Mouse (Mus musculus) ES-E14 (cell line): Measurements from ENCODE around the gene Gm33543. TPM values are rescaled to one million over a fixed set of nuclear protein-coding genes. Genes with fewer than 3 reads are reported as not detected.

Source experiments
- DNase-seq: peaks from one replicate; pipeline ENCODE4 v3.0.0-alpha.2; 2013; ENCODE audit warnings: low read depth, low spot score
- H3K27ac ChIP-seq: 2 replicates; pipeline ENCODE4 v1.5.1; 2012; ENCODE audit warnings: low read depth, mild to moderate bottlenecking, low read length, moderate library complexity, mixed read lengths; ENCODE audit not compliant: poor library complexity, insufficient read depth, severe bottlenecking
- H3K36me3 ChIP-seq: 2 replicates; pipeline ENCODE4 v1.6.1; 2012; ENCODE audit warnings: mild to moderate bottlenecking, low read length, moderate library complexity, mixed read lengths; ENCODE audit not compliant: control insufficient read depth, poor library complexity, insufficient read depth, severe bottlenecking
- H3K4me1 ChIP-seq, 2 experiments: fragments of 150-350 bp in 1 of 2; sonication (generic) in 1 of 2; 2 replicates each; pipeline ENCODE4 v1.6.1; 2012; ENCODE audit warnings: low read length in 2 of 2, mild to moderate bottlenecking in 1 of 2, mixed read lengths in 1 of 2; ENCODE audit not compliant: control insufficient read depth in 2 of 2, insufficient read depth in 2 of 2, poor library complexity in 1 of 2
- H3K4me3 ChIP-seq, 2 experiments: fragments of 150-350 bp in 1 of 2; sonication (generic) in 1 of 2; 2 replicates each; pipeline ENCODE4 v1.5.1; 2012; ENCODE audit warnings: low read length in 2 of 2, low read depth in 1 of 2, mild to moderate bottlenecking in 1 of 2, mixed read lengths in 1 of 2; ENCODE audit not compliant: insufficient read depth in 1 of 2, poor library complexity in 1 of 2, severe bottlenecking in 1 of 2
- H3K9ac ChIP-seq: 2 replicates; pipeline ENCODE4 v1.6.1; 2012; ENCODE audit warnings: low read depth, mild to moderate bottlenecking, low read length, mixed read lengths; ENCODE audit not compliant: poor library complexity, insufficient read depth, severe bottlenecking
- H3K9me3 ChIP-seq: fragments of 150-350 bp; sonication (generic); 2 replicates; pipeline ENCODE4 v1.6.1; 2012; ENCODE audit warnings: low read depth, mild to moderate bottlenecking, low read length; ENCODE audit not compliant: control insufficient read depth, insufficient read depth
- CHD2 ChIP-seq: IDR thresholded peaks from 2 replicates; pipeline ENCODE4 v1.6.1; 2014; ENCODE audit warnings: mild to moderate bottlenecking, low read depth, low read length, inconsistent platforms
- HCFC1 ChIP-seq: IDR thresholded peaks from 2 replicates; pipeline ENCODE4 v1.6.1; 2012; ENCODE audit warnings: low read length, inconsistent platforms, borderline replicate concordance; ENCODE audit not compliant: insufficient read depth
- MAFK ChIP-seq: IDR thresholded peaks from 2 replicates; pipeline ENCODE4 v1.6.1; 2014; ENCODE audit warnings: mild to moderate bottlenecking, low read depth, low read length, inconsistent platforms; ENCODE audit not compliant: insufficient read depth
- ZC3H11A ChIP-seq: IDR thresholded peaks from 2 replicates; pipeline ENCODE4 v1.6.1; 2012; ENCODE audit warnings: low read depth, mild to moderate bottlenecking, inconsistent platforms, low read length, borderline replicate concordance
- ZNF384 ChIP-seq: IDR thresholded peaks from 2 replicates; pipeline ENCODE4 v1.6.1; 2012; ENCODE audit warnings: low read depth, low read length, inconsistent platforms
- in situ Hi-C, 2 experiments: fragments of 600-800 bp; cut with MboI; formaldehyde crosslinking; loops; one replicate each; pipeline ENCODE4 v1.15.1; 2025; ENCODE audit warnings: low sequenced_read_pairs in 2 of 2, inconsistent platforms in 1 of 2; ENCODE audit not compliant: unreplicated experiment in 2 of 2
- total RNA-seq: library from RNA; depleted of rRNA; stranded (reverse); fragments of 300-350 nt; gene quantifications from 2 replicates; pipeline ENCODE4 v1.2.3, GENCODE M21; 2012

Gm33543 gene
- total RNA-seq, 1 experiment, result not detected

DNA sequence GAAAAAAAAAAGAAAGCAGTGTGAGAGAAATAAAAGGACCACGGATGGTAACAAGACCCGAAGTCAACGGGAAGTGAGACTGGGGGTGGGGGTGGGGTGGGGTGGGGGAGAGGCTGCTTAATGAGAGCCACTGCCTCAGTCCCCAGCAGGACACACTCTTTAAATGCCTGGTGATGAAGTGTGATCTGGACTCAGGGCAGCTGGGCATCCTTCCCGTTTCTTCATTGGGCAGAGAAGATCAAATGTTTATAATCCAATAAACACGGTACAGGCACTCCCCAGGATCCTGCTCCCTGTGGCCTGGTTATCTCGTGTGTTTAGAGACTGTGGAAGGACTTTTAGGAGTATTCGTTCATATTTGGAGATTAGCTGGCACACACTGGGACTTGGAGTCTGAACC lies 57.9 kb downstream of the Gm33543 start:
- in situ Hi-C loops, result no loop called here
- no peak overlapping the region for H3K4me3 ChIP-seq
- no peaks in the 10 kb centered on the region for H3K36me3 ChIP-seq
- DNase-seq, result no peak
- no peak overlapping the region for H3K9ac ChIP-seq
- H3K4me1 ChIP-seq, result no peaks in the 10 kb centered on the region
- no peaks in the 10 kb centered on the region for H3K9me3 ChIP-seq
- no peak for TF ChIP-seq ZC3H11A
- TF ChIP-seq MAFK, result no peak
- TF ChIP-seq HCFC1, result no peak
- no peak for TF ChIP-seq ZNF384
- no peak for TF ChIP-seq CHD2
- H3K27ac ChIP-seq, result no peak overlapping the region

DNA sequence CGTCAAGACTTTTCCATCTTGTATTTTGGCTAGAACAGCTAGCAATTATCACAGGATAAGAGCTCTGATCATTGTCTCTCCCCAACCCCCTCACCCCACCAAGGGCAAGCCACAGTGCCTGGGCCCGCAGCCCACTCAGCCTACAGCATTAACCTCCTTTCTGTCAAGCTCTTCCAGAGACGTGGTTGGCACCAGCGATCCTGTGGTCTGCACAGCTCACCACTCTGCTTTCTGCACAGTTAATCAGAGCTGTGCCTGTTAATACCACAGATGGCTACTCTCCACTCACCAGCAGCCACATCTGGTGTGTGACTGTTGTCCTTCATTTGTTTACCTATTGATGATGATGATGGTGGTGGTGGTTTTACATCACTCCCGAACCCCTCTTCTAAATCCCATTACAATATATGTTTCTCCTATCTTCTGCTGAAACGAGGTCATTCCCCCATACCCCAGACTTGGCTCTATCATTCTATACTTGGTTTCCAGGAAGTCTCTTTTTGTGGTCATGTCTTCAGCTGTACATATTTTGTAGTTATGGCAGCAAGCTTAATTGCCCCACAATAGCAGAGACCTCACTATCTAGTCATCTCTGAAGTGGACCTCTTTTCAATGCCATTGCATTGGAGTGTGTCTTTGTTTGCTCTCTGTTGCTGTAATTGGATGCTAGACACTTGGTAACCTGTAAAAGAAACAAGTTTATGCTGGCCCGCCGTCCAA lies 61.7 kb downstream of the Gm33543 start:
- TF ChIP-seq MAFK (no peak), CHD2 (no peak), HCFC1 (no peak), ZC3H11A (no peak), ZNF384 (no peak)
- H3K36me3 ChIP-seq, result no peaks in the 10 kb centered on the region
- H3K4me3 ChIP-seq, result no peak overlapping the region
- no peaks in the 10 kb centered on the region for H3K4me1 ChIP-seq
- no peak for DNase-seq
- in situ Hi-C loops, result no loop called here
- no peak overlapping the region for H3K9ac ChIP-seq
- H3K27ac ChIP-seq, result no peak overlapping the region; the same call in 1 of the 2 replicates
- H3K9me3 ChIP-seq, result no peaks in the 10 kb centered on the region

GRCm38 (mm10) chr10:95779801-95780385 lies 62.8 kb downstream of the Gm33543 start:
- no peak overlapping the region for H3K27ac ChIP-seq
- in situ Hi-C loops, result no loop called here
- H3K4me1 ChIP-seq, result no peaks in the 10 kb centered on the region
- no peaks in the 10 kb centered on the region for H3K36me3 ChIP-seq
- H3K9ac ChIP-seq, result no peak overlapping the region
- TF ChIP-seq ZNF384 (no peak), HCFC1 (no peak), ZC3H11A (no peak), MAFK (no peak), CHD2 (no peak)
- H3K9me3 ChIP-seq, result no peaks in the 10 kb centered on the region
- H3K4me3 ChIP-seq, result no peak overlapping the region
- no peak for DNase-seq

- H3K27ac ChIP-seq, result no peak overlapping the region
- H3K4me1 ChIP-seq, result no peaks in the 10 kb centered on the region
- in situ Hi-C loops, result no loop called here
- no peaks in the 10 kb centered on the region for H3K36me3 ChIP-seq
- no peak overlapping the region for H3K9ac ChIP-seq
- no peak for DNase-seq
- no peaks in the 10 kb centered on the region for H3K9me3 ChIP-seq
- no peak overlapping the region for H3K4me3 ChIP-seq
- no peak for TF ChIP-seq ZNF384
- no peak for TF ChIP-seq ZC3H11A
- no peak for TF ChIP-seq CHD2
- no peak for TF ChIP-seq HCFC1
- TF ChIP-seq MAFK, result no peak
These were observed 64.1 kb downstream of the Gm33543 start for GRCm38 (mm10) chr10:95778622-95779021.
